Mouse (Mus musculus) embryonic fibroblast, embryonic 13.5 days (primary cell): ENCODE data around the gene Olfr279.

Source experiments
- CTCF ChIP-seq: IDR thresholded peaks from 2 replicates; pipeline ENCODE4 v1.5.1; 2011; ENCODE audit warnings: mild to moderate bottlenecking, control low read depth, low read length, moderate library complexity, borderline replicate concordance; ENCODE audit not compliant: insufficient read depth
- POLR2A ChIP-seq: IDR thresholded peaks from 2 replicates; pipeline ENCODE4 v1.6.1; 2011; ENCODE audit warnings: low read depth, mild to moderate bottlenecking, control low read depth, low read length, moderate library complexity

DNA sequence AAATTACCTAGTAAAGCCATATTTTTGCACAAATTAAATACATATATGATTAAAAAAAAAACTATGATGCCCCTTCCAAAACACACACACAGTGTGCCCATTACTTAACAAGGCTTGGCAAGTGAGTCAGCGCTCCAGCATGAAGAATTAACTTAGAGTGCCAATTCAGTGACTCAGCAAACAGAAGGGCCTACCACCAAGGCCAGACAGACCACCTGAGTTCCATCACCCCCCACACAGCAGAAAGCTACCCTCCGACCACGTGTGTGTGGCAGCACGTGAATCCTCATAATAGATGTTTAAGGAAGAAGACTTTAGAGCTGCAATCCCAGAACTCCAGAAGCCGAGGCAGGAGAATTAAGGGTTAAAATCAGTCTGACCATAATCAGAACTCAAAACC, 40.1 kb downstream of the Olfr279 start:
- no peak for TF ChIP-seq CTCF
- TF ChIP-seq POLR2A: peak; percentile 29
